Mouse (Mus musculus) brain, embryonic 14.5 days (tissue): ENCODE measurements around the gene Atxn10.

Experiments used
- CTCF ChIP-seq: fragments of 200-500 bp; IDR thresholded peaks from 2 replicates; pipeline ENCODE4 v1.5.1; 2012; ENCODE audit warnings: inconsistent platforms, mild to moderate bottlenecking, moderate library complexity, borderline replicate concordance; ENCODE audit not compliant: insufficient read depth, insufficient read length; ENCODE audit errors: extremely low read depth
- POLR2A ChIP-seq: fragments of 200-500 bp; IDR thresholded peaks from 2 replicates; pipeline ENCODE4 v1.6.1; 2012; ENCODE audit warnings: mild to moderate bottlenecking, inconsistent platforms, borderline replicate concordance; ENCODE audit not compliant: poor library complexity, insufficient read depth, insufficient read length, severe bottlenecking; ENCODE audit errors: extremely low read depth

GRCm38 (mm10) chr15:85344673-85345072 is 8.6 kb downstream of the Atxn10 start:
- TF ChIP-seq CTCF (no peak), POLR2A (no peak)
